Mouse (Mus musculus) layer of hippocampus, postnatal 36 days (tissue): ENCODE measurements around the gene Calml3. TPM values are rescaled to one million over a fixed set of nuclear protein-coding genes. Genes with fewer than 3 reads are reported as not detected.

Experiments
- DNase-seq, 2 experiments: peaks; one replicate each; pipeline ENCODE4 v3.0.0; 2022
- total RNA-seq, 2 experiments: library from RNA; stranded (reverse); gene quantifications; 2 replicates each; pipeline ENCODE4 v1.2.3; 2021

Calml3 gene
- total RNA-seq, 2 experiments from 2014 or later: not detected

- DNase-seq: no peak
These were observed 24.4 kb downstream of the Calml3 start for GRCm38 (mm10) chr13:3779575-3780226.

GRCm38 (mm10) chr13:3778591-3779364 lies 25.3 kb downstream of the Calml3 start:
- no peak for DNase-seq

- DNase-seq: no peak
These were observed 26.8 kb downstream of the Calml3 start for GRCm38 (mm10) chr13:3777216-3777912.

- peak; percentile 79 to 82 for DNase-seq
These were observed 27.7 kb downstream of the Calml3 start for GRCm38 (mm10) chr13:3776446-3776845.

- no peak for DNase-seq
These were observed 29.1 kb downstream of the Calml3 start for GRCm38 (mm10) chr13:3774991-3775390.

DNA sequence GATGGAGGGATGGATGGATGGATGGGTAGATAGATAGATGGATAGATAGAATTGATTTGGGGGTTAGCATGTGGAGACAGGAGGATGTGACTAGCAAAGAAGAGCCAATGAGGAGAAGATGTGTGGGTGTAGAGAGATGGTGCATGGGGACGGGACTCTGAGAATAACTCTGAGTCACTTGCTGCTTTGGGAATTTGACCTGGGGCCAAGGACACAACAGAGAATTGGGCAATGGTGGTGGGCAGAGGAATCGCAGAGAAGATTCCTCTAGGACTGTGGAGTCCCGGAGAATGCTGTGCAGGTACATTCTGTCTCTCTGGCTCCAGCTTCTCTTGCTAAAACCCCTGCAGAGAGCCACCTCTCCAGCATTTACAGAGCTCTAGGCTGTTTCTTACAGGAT lies 29.8 kb downstream of the Calml3 start:
- DNase-seq: no peak

DNA sequence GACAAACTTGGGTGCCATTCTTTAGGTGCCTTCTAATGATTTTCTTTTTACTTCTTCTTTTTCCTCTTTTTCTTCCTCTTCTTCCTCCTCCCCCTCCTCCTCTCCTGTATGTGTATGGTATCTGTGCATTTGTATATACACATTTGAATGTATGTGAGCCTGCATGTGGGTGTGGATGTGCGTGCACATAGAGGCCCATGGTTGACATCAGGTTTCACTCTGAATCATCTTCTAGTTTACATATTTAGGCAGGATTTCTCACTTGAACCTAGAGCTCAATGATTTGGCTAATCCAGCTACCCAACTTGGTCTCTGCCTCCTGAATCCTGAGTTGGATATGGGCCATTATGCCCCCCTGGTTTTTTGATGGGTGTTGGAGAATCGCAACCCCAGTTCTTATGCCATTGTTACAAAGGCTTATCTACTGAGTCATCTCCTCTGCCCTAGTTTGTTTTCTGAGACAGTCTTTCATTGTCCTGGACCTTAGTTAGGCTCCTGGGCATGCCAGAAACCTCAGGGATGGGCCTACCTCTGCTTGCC lies 30.9 kb downstream of the Calml3 start:
- DNase-seq: no peak

DNA sequence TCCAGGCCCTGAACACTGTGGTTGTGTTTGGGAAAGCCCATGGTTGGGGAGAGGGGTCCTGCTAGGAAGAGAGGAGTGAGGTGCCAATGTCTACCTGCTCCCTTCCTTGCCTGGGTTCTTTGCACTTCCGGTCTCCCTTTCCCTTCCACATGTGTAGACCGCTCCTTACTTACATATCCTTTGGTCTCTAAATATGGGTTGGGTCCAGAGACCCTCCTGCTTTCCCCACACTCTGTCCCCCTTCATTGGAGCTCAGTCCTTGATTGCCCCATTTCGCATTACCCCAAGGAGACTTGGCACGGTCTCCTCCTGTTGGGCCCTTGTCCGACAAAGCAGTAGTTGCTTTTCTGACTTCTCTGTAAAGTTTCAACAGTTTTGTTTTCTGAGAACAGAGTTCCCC lies 32.9 kb downstream of the Calml3 start:
- no peak for DNase-seq

GRCm38 (mm10) chr13:3770170-3771024 lies 33.7 kb downstream of the Calml3 start:
- no peak for DNase-seq

GRCm38 (mm10) chr13:3769531-3769930 lies 34.6 kb downstream of the Calml3 start:
- DNase-seq: no peak

- no peak for DNase-seq
These were observed 35.5 kb downstream of the Calml3 start for GRCm38 (mm10) chr13:3768621-3769020.

GRCm38 (mm10) chr13:3767086-3767485 lies 37.0 kb downstream of the Calml3 start:
- no peak for DNase-seq

DNA sequence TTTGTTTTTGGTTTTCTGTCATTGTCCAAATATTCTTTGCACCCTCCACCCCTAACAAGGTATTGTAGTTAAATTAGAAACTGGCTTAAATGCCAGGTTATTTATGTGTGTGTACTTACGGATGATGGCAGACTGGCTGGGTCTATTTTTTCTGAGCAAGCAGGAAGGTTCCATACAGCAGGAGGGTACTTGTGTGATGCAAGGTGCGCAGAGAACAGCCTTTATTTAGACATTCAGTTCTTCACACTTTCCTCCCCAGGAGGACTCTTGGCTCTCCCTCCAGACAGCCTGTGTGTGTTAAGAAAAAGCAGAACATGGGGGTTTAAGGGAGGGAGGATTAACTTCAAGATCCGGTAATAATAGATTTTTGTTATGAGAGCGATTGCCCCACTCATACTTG lies 38.3 kb downstream of the Calml3 start:
- DNase-seq: no peak

GRCm38 (mm10) chr13:3761131-3761530 lies 43.0 kb downstream of the Calml3 start:
- DNase-seq: no peak

DNA sequence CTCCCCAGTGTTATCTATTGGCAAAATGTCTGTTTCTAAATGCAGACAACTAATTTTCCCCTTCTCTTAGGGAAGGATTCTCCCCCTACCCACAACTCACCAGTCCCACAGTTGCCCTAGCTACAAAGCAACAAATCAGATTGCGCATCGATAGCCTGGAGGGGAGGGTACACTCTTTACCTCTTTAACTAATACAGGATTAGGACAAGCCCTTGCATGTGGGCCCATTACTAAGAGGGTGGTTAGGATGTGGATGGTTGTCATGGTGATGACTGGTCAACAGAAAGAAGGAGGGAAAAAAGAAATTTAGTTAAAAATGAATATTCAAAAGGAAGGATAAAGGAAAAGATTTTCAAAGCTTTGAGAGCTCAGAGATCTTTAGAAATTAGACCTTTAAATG lies 45.8 kb downstream of the Calml3 start:
- no peak for DNase-seq

GRCm38 (mm10) chr13:3753291-3753690 lies 50.8 kb downstream of the Calml3 start:
- DNase-seq: no peak

Other genes with a start within 250 kb of the Calml3 start
- gene Fam208b, start 193.2 kb downstream of the Calml3 start, total RNA-seq: 10 to 100 TPM; 23.0 to 29.5 TPM
- 10 to 100 TPM; 31.5 to 34.5 TPM for gene Asb13, start 170.3 kb downstream of the Calml3 start, total RNA-seq
- gene Calm4, start 33.4 kb upstream of the Calml3 start, total RNA-seq: not detected
- not detected for gene Calm5, start 49.9 kb upstream of the Calml3 start, total RNA-seq
- gene Net1, start 113.9 kb upstream of the Calml3 start, total RNA-seq: 10 to 100 TPM; 40.3 to 46.1 TPM
- not detected for gene Tubal3, start 114.0 kb upstream of the Calml3 start, total RNA-seq
- gene Ucn3, start 141.0 kb upstream of the Calml3 start, total RNA-seq: not detected
- gene Akr1c14, start 244.7 kb upstream of the Calml3 start, total RNA-seq: 1 to 10 TPM; 1.2 TPM